Mouse (Mus musculus) liver, embryonic 14.5 days (tissue): ENCODE measurements at regions not wholly inside any gene's neighbourhood (a gene's known extent, or its start where the extent isn't known, plus 50 kb on each side); places are given as distances from the start of the nearest gene placed in this dataset.

Experiments
- ATAC-seq: fragments of 200-750 bp; cut with Nextera tagmentation; 2 replicates; pipeline ENCODE4 v1.8.0; 2017; ENCODE audit warnings: moderate number of reproducible peaks, mild to moderate bottlenecking, moderate library complexity; ENCODE audit not compliant: insufficient read depth
- DNase-seq, 3 experiments: peaks; one replicate each; pipeline ENCODE4 v3.0.0-alpha.2; 2012 to 2013; ENCODE audit warnings: low read depth in 3 of 3, low spot score in 3 of 3
- H3K27ac ChIP-seq: fragments of 300-500 bp; sonication (generic); 2 replicates; pipeline ENCODE4 v1.5.1; 2014; ENCODE audit warnings: moderate library complexity, mild to moderate bottlenecking, control low read depth, inconsistent platforms
- H3K27me3 ChIP-seq: fragments of 300-500 bp; sonication (generic); 2 replicates; pipeline ENCODE4 v1.6.1; 2014; ENCODE audit warnings: mild to moderate bottlenecking, low read length, moderate library complexity; ENCODE audit not compliant: control insufficient read depth, insufficient read depth
- H3K36me3 ChIP-seq: fragments of 300-500 bp; sonication (generic); replicated peaks from 2 replicates; pipeline ENCODE4 v1.6.1; 2014; ENCODE audit warnings: low read depth; ENCODE audit not compliant: control insufficient read depth, insufficient read depth
- H3K4me1 ChIP-seq, 2 experiments: fragments of 200-500 bp in 1 of 2; fragments of 300-500 bp in 1 of 2; sonication (generic) in 1 of 2; replicated peaks; 2 replicates each; pipeline ENCODE4 v1.6.1; 2012 to 2014; ENCODE audit warnings: antibody characterized with exemption in 1 of 2, inconsistent platforms in 1 of 2, low read length in 1 of 2; ENCODE audit not compliant: control insufficient read depth in 2 of 2, insufficient read depth in 2 of 2
- H3K4me2 ChIP-seq: fragments of 300-500 bp; sonication (generic); 2 replicates; pipeline ENCODE4 v1.6.1; 2014; ENCODE audit warnings: low read depth, mild to moderate bottlenecking, control low read depth, moderate library complexity
- H3K4me3 ChIP-seq, 2 experiments: fragments of 200-500 bp in 1 of 2; fragments of 300-500 bp in 1 of 2; sonication (generic) in 1 of 2; 2 replicates each; pipeline ENCODE4 v1.5.1; 2012 to 2014; ENCODE audit warnings: low read depth in 2 of 2, low read length in 2 of 2, mild to moderate bottlenecking in 2 of 2, control low read depth in 1 of 2, inconsistent platforms in 1 of 2, moderate library complexity in 1 of 2; ENCODE audit not compliant: insufficient read depth in 1 of 2
- H3K9ac ChIP-seq: fragments of 300-500 bp; sonication (generic); replicated peaks from 2 replicates; pipeline ENCODE4 v1.6.1; 2014; ENCODE audit warnings: mild to moderate bottlenecking, control low read depth, moderate library complexity
- H3K9me3 ChIP-seq: fragments of 300-500 bp; sonication (generic); 2 replicates; pipeline ENCODE4 v1.6.1; 2016; ENCODE audit warnings: low read length, mixed read lengths; ENCODE audit not compliant: control insufficient read depth
- CTCF ChIP-seq: IDR thresholded peaks from 2 replicates; pipeline ENCODE4 v1.5.1; 2016; ENCODE audit warnings: antibody characterized with exemption, low read depth, control low read depth
- EP300 ChIP-seq: IDR thresholded peaks from 2 replicates; pipeline ENCODE4 v1.6.1; 2016; ENCODE audit warnings: antibody characterized with exemption, low read depth
- WGBS: fragments of 180-500 bp; shearing (Covaris S2); extraction: QIAGEN DNeasy Blood & Tissue Kit; methylation state at CpG from one replicate; pipeline ENCODE4 v1.1.7; 2014; ENCODE audit not compliant: insufficient replicate concordance; 5-methylcytosine and 5-hydroxymethylcytosine counted together

GRCm38 (mm10) chr13:38816296-38816695, 144.4 kb downstream of the Slc35b3 start:
- H3K4me3 ChIP-seq, result no peak overlapping the region
- no peak overlapping the region for H3K27ac ChIP-seq
- H3K36me3 ChIP-seq, result no peaks in the 10 kb centered on the region
- H3K4me1 ChIP-seq, result no peaks in the 10 kb centered on the region
- no peaks in the 10 kb centered on the region for H3K27me3 ChIP-seq
- WGBS, result 73% methylated on average over 9 of the region's 9 CpGs
- H3K9me3 ChIP-seq, result no peaks in the 10 kb centered on the region; the same call in 1 of the 2 replicates
- no peak overlapping the region for H3K4me2 ChIP-seq
- DNase-seq (no peak), ATAC-seq (no peak)
- no peak overlapping the region for H3K9ac ChIP-seq
- TF ChIP-seq EP300 (no peak), CTCF (no peak)

GRCm38 (mm10) chr13:38815002-38815707, 145.5 kb downstream of the Slc35b3 start:
- no peak overlapping the region for H3K9ac ChIP-seq
- H3K4me3 ChIP-seq, result no peak overlapping the region
- TF ChIP-seq EP300 (no peak), CTCF (no peak)
- H3K4me1 ChIP-seq, result no peaks in the 10 kb centered on the region
- H3K36me3 ChIP-seq, result no peaks in the 10 kb centered on the region
- no peak overlapping the region for H3K27ac ChIP-seq
- DNase-seq, result no peak
- H3K9me3 ChIP-seq, result no peaks in the 10 kb centered on the region; the same call in 1 of the 2 replicates
- 79% methylated on average over 19 of the region's 19 CpGs for WGBS
- no peak for ATAC-seq
- no peaks in the 10 kb centered on the region for H3K27me3 ChIP-seq
- H3K4me2 ChIP-seq, result no peak overlapping the region

GRCm38 (mm10) chr13:38798514-38798913, 139.7 kb upstream of the Eef1e1 start:
- no peak overlapping the region for H3K4me3 ChIP-seq
- ATAC-seq (no peak), DNase-seq (no peak)
- TF ChIP-seq CTCF, result no peak
- no peak for TF ChIP-seq EP300
- WGBS, result 76% methylated on average over 11 of the region's 11 CpGs
- no peaks in the 10 kb centered on the region for H3K9me3 ChIP-seq
- no peaks in the 10 kb centered on the region for H3K4me1 ChIP-seq
- H3K4me2 ChIP-seq, result no peak overlapping the region
- no peaks in the 10 kb centered on the region for H3K36me3 ChIP-seq
- H3K27ac ChIP-seq, result no peak overlapping the region
- H3K9ac ChIP-seq, result no peak overlapping the region
- no peaks in the 10 kb centered on the region for H3K27me3 ChIP-seq

- Histone ChIP-seq H3K9ac (no peak overlapping the region), H3K27ac (no peak overlapping the region), H3K36me3 (no peaks in the 10 kb centered on the region), H3K4me2 (no peak overlapping the region), H3K9me3 (no peaks in the 10 kb centered on the region), H3K4me1 (no peaks in the 10 kb centered on the region), H3K27me3 (no peaks in the 10 kb centered on the region), H3K4me3 (no peak overlapping the region)
- ATAC-seq (no peak), DNase-seq (no peak)
- no peak for TF ChIP-seq EP300
- no peak for TF ChIP-seq CTCF
- 35% methylated on average over 7 of the region's 7 CpGs for WGBS
These were observed 134.6 kb upstream of the Eef1e1 start for GRCm38 (mm10) chr13:38793456-38793855.

- Histone ChIP-seq H3K4me1 (no peaks in the 10 kb centered on the region), H3K27ac (no peak overlapping the region), H3K36me3 (no peaks in the 10 kb centered on the region), H3K4me2 (no peak overlapping the region), H3K9ac (no peak overlapping the region), H3K27me3 (no peaks in the 10 kb centered on the region), H3K4me3 (no peak overlapping the region), H3K9me3 (no peaks in the 10 kb centered on the region)
- ATAC-seq (no peak), DNase-seq (no peak)
- WGBS, result 75% methylated on average over 6 of the region's 6 CpGs
- TF ChIP-seq EP300 (no peak), CTCF (no peak)
These were observed 121.8 kb upstream of the Eef1e1 start for GRCm38 (mm10) chr13:38780630-38781010.
